Mouse (Mus musculus) midbrain, embryonic 10.5 days (tissue): ENCODE results near the gene Rab10. TPM values are rescaled to one million over a fixed set of nuclear protein-coding genes. Genes with fewer than 3 reads are reported as not detected.

Source experiments
- DNase-seq: peaks from one replicate; pipeline ENCODE4 v3.0.0-alpha.2; 2017; ENCODE audit warnings: low spot score
- H3K27ac ChIP-seq: fragments of 300-500 bp; sonication (generic); replicated peaks from 2 replicates; pipeline ENCODE4 v1.5.1; 2016; ENCODE audit warnings: mild to moderate bottlenecking
- H3K27me3 ChIP-seq: fragments of 300-500 bp; sonication (generic); 2 replicates; pipeline ENCODE4 v1.6.1; 2016; ENCODE audit warnings: low read depth, mild to moderate bottlenecking; ENCODE audit not compliant: poor library complexity, severe bottlenecking
- H3K36me3 ChIP-seq: fragments of 300-500 bp; sonication (generic); 2 replicates; pipeline ENCODE4 v1.6.1; 2016; ENCODE audit warnings: mild to moderate bottlenecking, moderate library complexity
- H3K4me1 ChIP-seq: fragments of 300-500 bp; sonication (generic); 2 replicates; pipeline ENCODE4 v1.6.1; 2016
- H3K4me3 ChIP-seq: fragments of 300-500 bp; sonication (generic); 2 replicates; pipeline ENCODE4 v1.5.1; 2016; ENCODE audit warnings: mild to moderate bottlenecking, moderate library complexity
- H3K9me3 ChIP-seq: fragments of 300-500 bp; sonication (generic); replicated peaks from 2 replicates; pipeline ENCODE4 v1.6.1; 2016; ENCODE audit warnings: mild to moderate bottlenecking
- WGBS: fragments of 180-500 bp; shearing (Covaris S2); methylation state at CpG from one replicate; pipeline ENCODE4 v1.1.7; 2016; 5-methylcytosine and 5-hydroxymethylcytosine counted together
- polyA plus RNA-seq: library from polyadenylated mRNA; unstranded; fragments of >200 nt; fragmentation: Nextera tagmentation; extraction: Ambion mirVana; gene quantifications from 2 replicates; pipeline ENCODE4 v1.2.1, GENCODE M21; 2016

Rab10 gene
- polyA plus RNA-seq, 1 experiment from 2014 or later = 83.2 TPM

GRCm38 (mm10) chr12:3288440-3288839, 21.3 kb downstream of the Rab10 start:
- H3K4me3 ChIP-seq = no peak overlapping the region
- H3K27me3 ChIP-seq = no peaks in the 10 kb centered on the region
- no peak for DNase-seq
- H3K4me1 ChIP-seq = no peaks in the 10 kb centered on the region
- H3K9me3 ChIP-seq = peaks cover 50% of the 10 kb centered on the region
- peaks cover 63% of the 10 kb centered on the region for H3K36me3 ChIP-seq
- WGBS = 100% methylated on average over 1 of the region's 1 CpGs
- H3K27ac ChIP-seq = no peak overlapping the region

GRCm38 (mm10) chr12:3285919-3286318, 23.9 kb downstream of the Rab10 start:
- DNase-seq = no peak
- no peaks in the 10 kb centered on the region for H3K4me1 ChIP-seq
- no peak overlapping the region for H3K4me3 ChIP-seq
- peaks cover 45% of the 10 kb centered on the region for H3K36me3 ChIP-seq
- H3K9me3 ChIP-seq = peaks cover 41% of the 10 kb centered on the region
- WGBS = 74% methylated on average over 1 of the region's 1 CpGs
- H3K27ac ChIP-seq = no peak overlapping the region
- no peaks in the 10 kb centered on the region for H3K27me3 ChIP-seq

- WGBS = 83% methylated on average over 6 of the region's 6 CpGs
- H3K4me3 ChIP-seq = no peak overlapping the region
- peaks cover 45% of the 10 kb centered on the region for H3K36me3 ChIP-seq
- no peaks in the 10 kb centered on the region for H3K4me1 ChIP-seq
- H3K9me3 ChIP-seq = peaks cover 44% of the 10 kb centered on the region
- H3K27me3 ChIP-seq = no peaks in the 10 kb centered on the region
- H3K27ac ChIP-seq = no peak overlapping the region
- no peak for DNase-seq
Measured at GRCm38 (mm10) chr12:3285377-3285776, 24.4 kb downstream of the Rab10 start.

GRCm38 (mm10) chr12:3284463-3284862, 25.3 kb downstream of the Rab10 start:
- 92% methylated on average over 2 of the region's 2 CpGs for WGBS
- H3K9me3 ChIP-seq = peaks cover 52% of the 10 kb centered on the region
- no peak overlapping the region for H3K4me3 ChIP-seq
- H3K27me3 ChIP-seq = no peaks in the 10 kb centered on the region
- no peaks in the 10 kb centered on the region for H3K4me1 ChIP-seq
- no peak overlapping the region for H3K27ac ChIP-seq
- no peak for DNase-seq
- peaks cover 45% of the 10 kb centered on the region for H3K36me3 ChIP-seq

GRCm38 (mm10) chr12:3283829-3284440, 25.8 kb downstream of the Rab10 start:
- Histone ChIP-seq H3K9me3 (peaks cover 58% of the 10 kb centered on the region), H3K4me1 (no peaks in the 10 kb centered on the region), H3K27me3 (no peaks in the 10 kb centered on the region), H3K36me3 (peaks cover 46% of the 10 kb centered on the region), H3K4me3 (no peak overlapping the region), H3K27ac (no peak overlapping the region)
- 89% methylated on average over 4 of the region's 4 CpGs for WGBS
- no peak for DNase-seq

GRCm38 (mm10) chr12:3282954-3283353, 26.8 kb downstream of the Rab10 start:
- Histone ChIP-seq H3K4me1 (no peaks in the 10 kb centered on the region), H3K36me3 (peaks cover 37% of the 10 kb centered on the region), H3K27ac (no peak overlapping the region), H3K27me3 (no peaks in the 10 kb centered on the region), H3K4me3 (no peak overlapping the region), H3K9me3 (peaks cover 56% of the 10 kb centered on the region)
- no peak for DNase-seq
- WGBS = 84% methylated on average over 1 of the region's 1 CpGs

- DNase-seq = no peak
- H3K27ac ChIP-seq = no peak overlapping the region
- H3K4me3 ChIP-seq = no peak overlapping the region
- 90% methylated on average over 2 of the region's 2 CpGs for WGBS
- peaks cover 52% of the 10 kb centered on the region for H3K9me3 ChIP-seq
- H3K27me3 ChIP-seq = no peaks in the 10 kb centered on the region
- H3K36me3 ChIP-seq = peaks cover 33% of the 10 kb centered on the region
- no peaks in the 10 kb centered on the region for H3K4me1 ChIP-seq
Measured at GRCm38 (mm10) chr12:3282520-3282919, 27.2 kb downstream of the Rab10 start.

GRCm38 (mm10) chr12:3278880-3279339, 30.9 kb downstream of the Rab10 start:
- Histone ChIP-seq H3K9me3 (peaks cover 40% of the 10 kb centered on the region), H3K4me1 (no peaks in the 10 kb centered on the region), H3K27me3 (no peaks in the 10 kb centered on the region), H3K4me3 (no peak overlapping the region), H3K36me3 (peaks cover 27% of the 10 kb centered on the region), H3K27ac (no peak overlapping the region)
- 82% methylated on average over 2 of the region's 2 CpGs for WGBS
- DNase-seq = no peak

GRCm38 (mm10) chr12:3270818-3271217, 39.0 kb downstream of the Rab10 start:
- no peak for DNase-seq
- H3K9me3 ChIP-seq = peaks cover 30% of the 10 kb centered on the region; the same call in 1 of the 2 replicates
- H3K4me3 ChIP-seq = no peak overlapping the region
- no peaks in the 10 kb centered on the region for H3K4me1 ChIP-seq
- H3K27ac ChIP-seq = no peak overlapping the region
- H3K27me3 ChIP-seq = no peaks in the 10 kb centered on the region
- peaks cover 16% of the 10 kb centered on the region for H3K36me3 ChIP-seq

- WGBS = 97% methylated on average over 2 of the region's 2 CpGs
- Histone ChIP-seq H3K4me1 (no peaks in the 10 kb centered on the region), H3K9me3 (peaks cover 26% of the 10 kb centered on the region; the same call in 1 of the 2 replicates), H3K27me3 (no peaks in the 10 kb centered on the region), H3K36me3 (peaks cover 30% of the 10 kb centered on the region), H3K27ac (no peak overlapping the region), H3K4me3 (no peak overlapping the region)
- DNase-seq = no peak
Measured at GRCm38 (mm10) chr12:3267397-3267796, 42.4 kb downstream of the Rab10 start.

GRCm38 (mm10) chr12:3265188-3265587, 44.6 kb downstream of the Rab10 start:
- Histone ChIP-seq H3K27me3 (no peaks in the 10 kb centered on the region), H3K4me1 (no peaks in the 10 kb centered on the region), H3K27ac (no peak overlapping the region), H3K4me3 (no peak overlapping the region), H3K9me3 (peaks cover 7% of the 10 kb centered on the region; the same call in 1 of the 2 replicates), H3K36me3 (peaks cover 36% of the 10 kb centered on the region)
- no peak for DNase-seq
- 91% methylated on average over 2 of the region's 2 CpGs for WGBS

GRCm38 (mm10) chr12:3264449-3264848, 45.3 kb downstream of the Rab10 start:
- no peak for DNase-seq
- Histone ChIP-seq H3K9me3 (peaks cover 7% of the 10 kb centered on the region; the same call in 1 of the 2 replicates), H3K4me1 (no peaks in the 10 kb centered on the region), H3K4me3 (no peak overlapping the region), H3K27me3 (no peaks in the 10 kb centered on the region), H3K36me3 (peaks cover 39% of the 10 kb centered on the region), H3K27ac (no peak overlapping the region)
- 81% methylated on average over 2 of the region's 2 CpGs for WGBS

- no peak overlapping the region for H3K4me3 ChIP-seq
- 97% methylated on average over 25 of the region's 25 CpGs for WGBS
- no peak for DNase-seq
- no peaks in the 10 kb centered on the region for H3K4me1 ChIP-seq
- H3K27me3 ChIP-seq = no peaks in the 10 kb centered on the region
- peaks cover 55% of the 10 kb centered on the region for H3K36me3 ChIP-seq
- H3K27ac ChIP-seq = no peak overlapping the region
- no peaks in the 10 kb centered on the region; the same call in 1 of the 2 replicates for H3K9me3 ChIP-seq
Measured at GRCm38 (mm10) chr12:3261596-3261995, 48.2 kb downstream of the Rab10 start.
